Mouse (Mus musculus): ENCODE data around the gene Grap2.

Grap2 gene

DNA sequence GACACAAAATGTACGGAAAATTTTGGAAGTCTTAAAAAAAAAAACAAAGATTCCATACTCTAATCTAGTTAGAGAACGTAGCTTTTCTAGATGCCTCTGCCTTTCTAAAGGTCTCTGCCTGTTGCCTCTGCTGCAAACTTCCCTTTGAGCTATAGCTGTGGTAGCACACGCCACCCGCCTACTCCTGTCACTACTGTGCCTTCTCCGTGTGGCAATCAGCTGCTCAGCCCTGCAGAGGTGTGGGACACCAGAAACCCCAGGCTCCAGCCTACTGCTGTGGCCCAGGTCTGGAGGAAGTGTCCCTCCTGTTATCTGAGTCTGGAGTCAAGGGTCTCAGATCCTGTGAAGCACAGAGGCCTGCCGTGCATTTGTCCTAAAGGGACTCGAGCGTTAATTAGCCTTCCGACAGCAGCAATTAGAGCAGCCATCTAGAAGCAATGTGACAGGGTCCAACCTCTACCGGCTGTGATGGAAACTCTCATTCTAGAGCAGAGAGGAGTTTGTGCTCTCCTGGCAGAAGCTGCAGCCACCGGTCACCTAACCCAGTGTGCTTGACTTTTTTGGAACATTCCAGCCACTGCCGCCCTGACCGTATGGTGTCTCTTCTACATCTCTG is 64.5 kb downstream of the Grap2 start:
- DNase-seq (ENCODE audit: low spot score in 2 of 2), result no peak

DNA sequence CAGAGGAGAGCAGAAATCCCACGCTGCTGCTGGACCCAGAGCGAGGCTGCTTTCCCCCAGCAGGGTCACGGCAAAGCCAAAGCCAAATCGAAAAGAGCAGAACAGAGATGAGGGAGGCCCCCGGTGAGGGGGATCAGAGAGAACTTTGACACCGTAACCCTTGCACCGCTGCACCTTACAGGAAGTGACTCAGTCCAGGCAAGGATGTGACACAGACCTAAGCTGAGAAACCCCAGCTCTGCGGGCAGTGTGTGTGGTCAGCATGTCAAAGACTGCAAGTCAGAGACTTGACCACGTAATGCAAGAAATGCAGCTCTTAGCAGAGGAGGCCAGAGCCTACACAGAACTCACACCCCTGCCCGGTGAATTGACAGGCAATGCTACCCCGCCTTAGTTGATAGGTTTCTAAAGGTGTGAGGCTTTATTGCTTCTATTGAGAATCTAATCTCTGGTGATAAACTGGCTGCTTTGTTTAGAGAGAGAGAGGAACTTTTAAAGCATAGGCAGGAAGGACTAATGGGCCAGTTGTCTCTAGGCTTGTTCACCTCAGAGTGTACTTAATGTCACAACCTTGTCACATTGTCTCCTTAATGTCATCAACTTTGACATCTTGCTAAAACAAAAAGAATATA is 66.8 kb downstream of the Grap2 start:
- DNase-seq (ENCODE audit: low spot score in 2 of 2), result no peak

DNA sequence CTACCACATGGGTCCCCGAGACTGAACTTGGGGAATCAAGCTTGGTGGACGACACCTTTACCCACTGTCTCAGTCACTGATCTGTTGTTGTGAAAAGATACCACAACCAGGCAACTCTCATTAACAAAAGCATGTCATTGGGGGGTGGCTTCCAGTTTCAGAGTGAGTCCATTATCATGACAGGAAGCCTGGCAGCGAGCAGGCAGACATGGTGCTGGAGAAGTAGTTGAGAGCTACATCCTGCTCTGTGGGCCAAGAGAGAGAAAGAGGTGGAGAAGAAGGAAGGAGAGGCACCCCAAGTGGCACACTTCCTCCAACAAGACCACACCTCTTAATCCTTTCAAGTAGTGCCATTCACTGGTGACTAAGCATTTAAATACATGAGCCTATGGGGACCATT is 67.5 kb downstream of the Grap2 start:
- no peak for DNase-seq (ENCODE audit: low spot score in 2 of 2)

DNA sequence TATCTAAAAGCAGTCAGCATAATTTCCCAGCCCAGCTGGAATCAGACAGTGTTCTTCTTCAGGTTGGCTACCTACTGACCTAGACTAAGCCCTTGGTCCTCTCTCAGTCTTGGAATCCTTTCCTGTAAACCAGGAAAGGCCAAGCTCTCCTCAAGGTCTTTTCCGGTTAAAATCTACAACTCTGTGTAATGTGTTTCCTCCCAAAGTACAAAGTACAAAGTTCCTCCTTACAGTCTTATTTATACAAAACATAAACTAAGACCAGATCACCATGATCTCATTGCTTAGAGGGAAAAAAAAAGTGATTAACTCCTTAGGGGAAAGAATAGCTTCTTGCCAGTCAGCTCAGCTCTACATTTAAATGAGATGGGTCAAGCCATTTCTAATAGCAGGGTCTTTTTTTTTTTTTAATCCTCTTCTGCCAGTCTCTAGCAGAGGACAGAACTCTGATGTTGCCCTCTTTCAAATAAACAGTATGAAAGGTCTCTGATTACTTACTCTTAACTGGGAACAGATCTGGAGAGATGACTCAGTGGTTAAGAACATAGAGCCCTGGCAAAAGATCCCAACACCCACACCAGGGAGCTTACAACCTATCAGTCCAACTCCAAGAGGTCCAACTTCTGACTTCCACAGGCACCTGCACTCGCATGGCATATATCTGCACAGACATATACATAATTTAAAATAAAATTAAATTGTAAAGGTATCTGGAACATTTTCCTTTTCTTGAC is 69.5 kb downstream of the Grap2 start:
- no peak for DNase-seq (ENCODE audit: low spot score in 2 of 2)

DNA sequence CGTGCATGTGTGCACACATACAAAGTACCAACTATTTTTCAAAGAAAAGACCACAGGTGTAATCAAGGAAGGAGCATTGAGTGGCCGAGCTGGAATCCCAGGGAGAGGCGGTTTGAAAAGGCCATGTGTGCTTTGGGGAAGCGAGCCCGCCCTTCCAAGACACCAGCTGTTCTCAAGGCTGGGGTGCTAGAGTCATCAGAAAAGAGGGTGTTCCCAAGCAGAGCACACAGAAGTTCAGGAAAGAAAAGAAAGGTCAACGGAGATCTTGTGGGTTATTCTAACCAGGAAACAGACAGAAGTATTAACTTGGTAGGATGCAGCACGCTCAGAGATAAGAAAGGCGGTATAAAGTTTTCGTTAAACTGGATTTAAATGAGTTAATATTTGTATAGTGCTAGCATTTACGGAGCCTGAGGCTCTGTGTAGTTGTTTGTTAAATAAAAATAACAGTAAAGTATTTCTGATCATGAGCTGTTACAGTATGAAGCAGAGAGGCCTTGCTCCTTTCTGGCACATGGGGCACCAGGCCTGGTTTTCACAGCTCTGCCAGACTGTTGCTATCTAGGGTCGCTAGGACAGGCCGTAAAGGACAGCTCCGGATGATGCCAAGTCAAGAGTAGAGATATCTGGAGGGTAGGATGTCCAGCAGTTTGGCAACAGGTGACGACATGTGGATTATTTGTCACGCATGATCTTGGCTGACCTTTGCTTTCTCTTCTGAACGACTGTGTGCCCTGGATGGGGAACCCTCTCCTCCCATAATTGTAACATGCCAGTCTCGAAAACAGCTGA is 72.8 kb downstream of the Grap2 start:
- DNase-seq (ENCODE audit: low spot score in 2 of 2), result no peak

DNA sequence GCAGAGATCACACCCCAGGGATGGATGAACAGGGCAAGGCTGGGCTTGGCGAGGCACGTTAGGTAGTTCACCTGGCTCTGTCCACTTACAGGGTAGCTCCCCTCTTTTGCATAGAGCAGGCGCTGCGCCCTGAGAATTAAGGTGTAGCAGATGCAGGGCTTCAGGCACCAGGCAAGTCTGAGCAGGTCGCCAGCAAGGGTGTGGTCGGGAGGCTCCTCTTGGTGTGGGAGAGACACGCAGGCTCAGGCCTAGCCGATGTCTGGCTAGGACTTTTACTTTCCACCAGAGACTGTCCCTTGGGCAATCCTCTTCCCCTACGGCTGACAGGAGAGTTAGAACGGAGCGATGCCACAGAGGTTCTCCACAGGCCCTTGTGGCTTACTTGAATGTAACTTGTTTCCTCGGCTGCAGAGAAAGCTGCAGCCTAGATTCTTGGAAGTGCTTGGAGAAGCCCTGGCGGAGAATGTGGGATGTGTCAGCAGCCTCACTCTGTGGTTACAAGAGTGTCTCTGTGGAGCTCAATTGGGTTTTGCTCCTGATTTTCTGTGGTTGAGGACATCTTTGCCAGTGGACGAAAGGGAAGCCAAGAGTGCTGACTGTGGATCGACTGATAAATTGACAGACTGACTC is 76.7 kb downstream of the Grap2 start:
- DNase-seq (ENCODE audit: low spot score in 2 of 2), result no peak

DNA sequence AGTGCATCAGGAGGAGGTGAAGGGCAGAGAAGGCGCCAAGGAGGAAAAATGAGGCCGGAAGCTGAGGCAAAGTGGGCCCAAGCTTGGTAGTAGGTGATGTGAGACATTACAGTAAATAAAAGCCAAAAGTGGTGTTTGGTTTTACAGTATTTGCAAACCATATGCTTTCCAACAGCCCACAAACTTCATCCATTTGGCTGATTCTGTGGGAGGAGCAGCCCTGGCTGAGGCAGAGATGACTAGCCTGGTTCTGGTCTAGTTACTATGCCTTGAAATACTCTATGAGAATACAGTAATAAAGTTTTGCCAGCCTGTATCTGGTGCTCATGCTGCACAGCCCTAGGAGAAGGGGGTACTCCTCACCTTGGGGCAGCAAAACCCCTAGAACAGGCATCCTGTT is 78.0 kb downstream of the Grap2 start:
- DNase-seq (ENCODE audit: low spot score in 2 of 2), result no peak

DNA sequence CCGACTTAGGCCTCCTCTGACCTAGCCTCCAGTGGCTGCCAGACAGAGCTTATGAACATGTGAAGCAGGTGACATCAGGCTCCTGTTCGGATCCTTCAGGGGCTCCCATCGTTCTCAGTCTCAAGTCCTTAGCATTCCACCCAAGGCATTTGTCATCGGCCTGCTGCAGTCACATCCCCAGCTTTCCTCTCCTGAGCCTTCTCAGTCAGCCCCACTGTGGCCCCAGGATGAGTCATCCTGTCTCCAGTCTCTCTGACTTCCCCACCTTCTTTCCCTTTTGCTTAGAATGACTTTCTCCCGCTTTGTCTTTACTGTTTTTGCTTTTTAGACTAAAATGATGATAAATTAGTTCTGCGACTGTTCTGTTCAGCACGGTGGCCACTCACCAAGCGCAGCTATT is 81.5 kb downstream of the Grap2 start:
- no peak for DNase-seq (ENCODE audit: low spot score in 2 of 2)

DNA sequence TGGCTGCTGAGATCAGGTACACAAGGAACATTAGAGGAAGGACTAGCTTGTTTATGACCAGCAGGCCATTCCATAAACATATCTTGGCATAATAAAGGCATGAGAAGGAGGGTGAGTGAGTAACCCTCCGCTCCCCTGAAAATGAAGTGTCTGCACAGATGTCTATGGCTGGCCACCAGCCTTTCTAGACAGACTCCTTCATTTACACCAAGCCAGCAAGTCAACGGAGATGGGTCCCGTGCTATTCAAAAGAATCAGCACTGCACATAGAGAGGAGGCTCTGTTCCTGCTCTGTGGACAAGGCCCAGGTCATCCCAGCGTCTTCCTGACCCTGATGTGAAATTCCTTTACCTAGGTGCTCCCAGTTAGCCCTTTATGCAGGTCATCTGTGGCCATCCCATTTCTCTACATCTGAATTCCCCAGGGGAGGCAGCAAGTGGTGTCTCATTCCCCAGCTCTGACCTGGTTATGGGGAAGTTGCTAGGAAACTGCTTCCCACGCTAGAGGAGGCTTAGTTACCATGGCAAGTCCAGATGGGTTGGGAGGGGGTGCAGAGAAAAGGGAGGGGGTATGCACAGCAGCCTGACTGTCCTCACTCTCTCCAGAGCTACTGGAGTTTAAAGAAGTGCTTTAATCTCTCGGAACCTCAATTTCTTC is 86.5 kb downstream of the Grap2 start:
- DNase-seq (ENCODE audit: low spot score in 2 of 2), result peak; percentile 50 to 61

DNA sequence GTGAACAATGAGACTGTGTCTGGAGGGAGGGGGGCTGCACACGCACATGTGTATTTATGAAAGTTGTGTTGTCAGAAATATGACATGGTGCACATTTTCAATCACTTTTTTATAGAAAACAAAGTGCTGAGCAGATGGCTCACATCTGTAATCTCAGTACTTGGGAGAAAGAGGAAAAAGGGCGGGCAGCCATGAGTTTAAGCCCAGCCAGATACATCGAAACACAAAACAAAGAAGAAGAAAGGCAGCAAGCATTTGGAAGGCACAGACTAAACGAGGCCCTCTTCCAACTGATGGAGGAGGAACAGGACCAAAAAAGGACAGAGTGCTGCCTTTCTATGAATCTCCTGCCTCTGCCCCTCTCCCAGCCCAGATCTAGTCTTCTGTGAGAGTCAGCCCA is 88.6 kb downstream of the Grap2 start:
- DNase-seq (ENCODE audit: low spot score in 2 of 2), result no peak

DNA sequence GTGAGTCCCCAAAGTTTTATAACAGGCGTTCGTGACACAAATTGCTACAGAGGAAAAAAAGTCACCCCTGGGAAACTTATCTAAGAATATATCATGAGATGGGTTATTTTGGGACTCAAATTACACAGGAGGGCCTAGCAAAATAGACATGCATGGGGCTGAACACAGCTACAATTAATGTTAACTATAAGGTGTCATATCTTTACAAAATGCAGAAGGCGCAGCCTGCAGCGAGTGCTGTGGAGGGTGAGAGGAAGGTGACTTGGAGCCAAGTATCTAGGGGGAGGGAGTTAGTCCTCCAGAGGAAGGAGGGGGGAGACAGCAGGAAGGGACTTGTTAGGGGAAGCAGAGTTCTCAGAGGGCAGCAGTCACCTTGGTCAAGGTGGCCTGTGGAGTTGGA is 92.0 kb downstream of the Grap2 start:
- DNase-seq (ENCODE audit: low spot score in 2 of 2), result no peak

DNA sequence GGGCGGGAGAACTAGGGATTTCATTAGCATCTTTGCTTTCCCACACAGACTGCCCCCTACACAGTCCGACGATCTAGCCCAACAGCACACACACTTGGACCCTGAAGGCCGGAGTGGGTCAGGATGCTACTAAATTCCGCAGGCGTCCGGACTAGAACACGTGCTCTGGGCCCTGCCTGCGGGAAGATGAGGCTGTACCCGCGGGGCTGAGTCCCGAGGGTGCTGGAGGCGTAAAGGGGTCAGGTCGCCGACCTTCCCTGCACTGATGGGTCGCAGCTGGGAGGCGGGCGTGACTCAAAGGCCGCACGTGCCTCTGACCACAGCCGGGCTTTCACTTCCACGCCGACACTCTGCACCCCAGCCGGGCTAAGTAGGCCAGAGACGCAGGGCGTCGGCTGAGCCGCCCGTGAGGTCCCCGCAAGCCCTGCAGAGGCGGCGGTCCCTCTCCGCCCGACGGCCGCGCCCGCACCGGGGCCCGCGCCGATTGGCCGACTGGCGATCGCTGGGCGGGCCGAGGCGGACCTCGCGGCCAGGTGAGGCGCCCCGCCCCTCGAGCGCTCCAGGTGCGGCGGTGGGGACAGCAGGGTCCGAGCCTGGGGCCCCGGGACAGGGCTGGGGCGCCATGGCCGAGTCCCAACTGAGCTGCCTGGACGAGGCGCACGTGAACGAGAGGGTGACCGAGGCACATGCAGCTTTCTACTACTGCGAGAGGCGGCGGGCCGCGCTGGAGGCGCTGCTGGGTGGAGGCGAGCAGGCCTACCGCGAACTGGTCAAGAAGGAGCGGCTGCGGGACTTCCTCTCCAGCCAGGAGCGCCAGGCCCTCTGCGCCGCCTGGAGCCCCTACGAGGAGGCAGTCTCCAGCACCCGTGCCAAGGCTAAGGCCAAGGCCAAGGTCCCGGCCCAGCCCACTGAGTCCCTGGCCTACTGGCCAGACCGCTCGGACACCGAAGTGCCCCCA is 99.2 kb downstream of the Grap2 start, which contains the start of gene Fam83f:
Gene Fam83f (plus strand): TSS at position 553 of the 958 bp plus-strand sequence.
- DNase-seq (ENCODE audit: low spot score in 2 of 2), result no peak

DNA sequence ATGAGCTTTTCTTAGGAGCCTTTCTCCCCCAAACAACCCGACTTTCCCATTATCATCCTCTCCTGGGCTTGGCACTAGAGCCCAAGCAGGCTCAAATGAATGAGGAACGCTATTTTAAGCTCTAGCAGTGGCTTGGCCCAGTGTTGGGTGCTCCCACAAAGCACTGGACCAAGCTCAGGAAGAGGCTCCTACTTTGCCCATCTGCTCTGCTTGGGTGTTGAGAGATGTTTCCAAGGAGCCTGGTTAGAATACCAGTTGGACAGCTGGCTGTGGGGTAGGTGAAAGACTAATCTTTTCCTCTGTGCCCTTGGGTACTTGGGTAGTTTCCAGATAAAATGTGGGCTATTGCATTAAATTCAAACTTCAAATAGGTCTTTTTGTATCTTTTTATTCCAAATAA is 100.4 kb downstream of the Grap2 start:
- DNase-seq (ENCODE audit: low spot score in 2 of 2), result no peak

DNA sequence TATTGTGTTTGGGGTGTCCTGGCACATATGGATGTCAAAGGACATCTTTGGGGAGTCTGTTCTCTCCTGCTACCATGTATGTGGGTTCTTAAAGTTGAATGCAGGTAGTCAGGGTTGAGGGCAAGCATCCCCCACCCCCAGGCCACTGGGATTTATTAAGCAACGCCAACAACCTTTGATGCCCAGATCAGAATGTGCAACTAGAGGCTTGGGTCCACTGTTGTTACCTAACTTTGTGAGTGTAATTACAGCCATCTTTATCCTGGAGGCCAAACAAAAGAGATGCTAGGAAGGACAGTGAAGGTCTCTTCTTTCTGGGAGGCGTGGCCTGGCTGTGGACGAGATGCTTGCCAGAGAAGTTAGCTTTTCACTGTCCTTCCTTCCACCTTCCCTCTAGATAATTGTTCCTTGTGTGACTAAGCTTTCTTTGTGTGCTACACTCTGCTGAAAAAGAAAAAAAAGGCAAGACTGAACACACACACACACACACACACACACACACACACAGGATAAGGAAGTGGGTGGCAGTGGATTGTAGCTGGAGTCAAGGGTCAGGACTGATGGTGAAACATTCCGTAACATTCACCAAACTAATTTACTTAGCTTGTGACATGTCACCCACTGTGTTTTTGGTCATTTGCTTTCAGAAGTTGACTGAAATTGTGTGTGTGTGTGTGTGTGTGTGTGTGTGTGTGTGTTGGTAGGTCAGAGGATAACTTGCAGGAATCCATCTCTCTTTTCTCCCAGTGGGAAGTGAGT is 101.1 kb downstream of the Grap2 start:
- DNase-seq (ENCODE audit: low spot score in 2 of 2), result no peak

DNA sequence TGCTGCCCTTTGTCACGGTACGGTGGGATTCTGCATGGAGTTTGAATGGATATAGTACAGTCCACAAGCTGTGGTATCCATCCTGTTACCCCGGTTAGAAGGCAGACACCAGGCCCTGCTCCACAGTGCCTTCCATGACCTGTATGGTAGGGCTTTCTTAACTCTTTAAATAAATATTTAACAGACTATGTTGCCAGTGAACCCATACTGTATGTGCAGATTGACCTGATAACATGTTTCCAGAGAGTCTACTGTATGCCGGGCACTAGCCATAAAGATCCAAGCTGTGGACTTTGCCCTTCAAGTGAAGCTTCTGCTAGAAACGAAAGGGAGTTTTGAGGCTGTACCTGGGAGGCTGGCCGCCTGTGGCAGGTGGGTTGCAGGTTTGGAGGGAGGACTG is 102.3 kb downstream of the Grap2 start:
- no peak for DNase-seq (ENCODE audit: low spot score in 2 of 2)

DNA sequence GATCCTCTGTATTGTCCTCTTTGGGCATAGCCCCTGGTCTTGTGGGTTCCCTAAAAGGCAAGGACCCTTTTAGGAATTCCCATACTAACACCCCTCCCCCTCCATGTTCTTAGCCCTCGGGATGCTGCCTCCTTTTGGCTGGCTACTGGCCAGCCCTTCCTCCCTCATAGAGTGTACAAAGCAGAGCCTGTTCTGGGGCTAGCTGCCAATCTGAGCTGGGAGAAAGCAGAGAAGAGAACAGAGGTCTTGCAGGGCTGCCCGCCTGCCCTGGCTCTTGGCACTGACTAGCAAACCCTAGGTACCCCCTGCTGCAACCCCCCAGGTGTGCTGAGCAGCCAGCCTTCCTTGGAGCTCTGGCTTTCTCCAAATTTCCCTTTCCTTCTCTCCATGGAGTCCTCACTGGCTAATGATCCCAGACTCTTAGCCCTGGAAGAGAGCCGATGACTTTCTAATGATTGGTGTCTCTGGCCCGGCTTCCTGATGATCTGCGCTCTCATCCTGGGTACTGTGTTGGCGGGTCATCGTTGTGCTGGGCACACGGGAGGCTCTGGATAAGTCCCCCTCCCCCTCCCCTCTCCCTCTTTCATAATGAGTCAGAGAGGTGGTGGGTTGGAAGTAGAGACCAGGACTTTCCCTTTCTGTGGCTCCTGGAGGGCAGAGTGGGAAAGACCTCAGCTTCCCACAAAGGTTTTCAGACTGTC is 107.3 kb downstream of the Grap2 start:
- DNase-seq (ENCODE audit: low spot score in 2 of 2), result no peak

DNA sequence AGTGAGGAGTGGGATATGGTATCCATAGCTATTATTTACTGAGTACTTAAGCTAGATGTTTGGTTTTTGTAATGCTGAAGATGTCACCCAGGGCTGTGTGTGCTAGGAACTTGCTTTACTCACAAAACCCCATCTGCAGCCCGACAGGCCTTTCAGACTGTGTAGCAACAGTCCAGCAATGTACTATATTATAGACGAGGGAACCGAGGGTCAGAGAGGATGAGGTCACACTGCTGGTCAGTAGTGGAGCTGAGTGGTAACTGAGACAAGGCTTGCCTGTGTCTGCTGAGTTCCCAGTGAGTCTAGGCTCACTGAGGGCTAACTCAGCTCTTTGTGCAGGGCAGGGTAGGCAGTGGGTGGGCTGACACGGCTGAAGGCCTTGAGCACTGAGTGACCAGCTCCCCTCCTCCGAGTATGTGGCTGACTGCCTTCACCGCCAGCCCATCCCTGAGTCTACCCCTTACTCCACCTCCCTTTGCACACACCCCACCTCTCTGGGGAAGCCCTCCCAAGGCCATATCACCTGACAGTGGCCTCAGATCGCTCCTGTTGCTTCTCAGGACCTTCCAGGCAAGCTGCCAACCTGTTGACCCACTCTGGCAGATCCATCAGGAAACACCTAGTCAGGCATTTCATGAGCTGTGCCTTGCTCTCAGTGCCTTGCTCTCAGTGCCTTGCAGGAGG is 108.1 kb downstream of the Grap2 start:
- DNase-seq (ENCODE audit: low spot score in 2 of 2), result no peak

DNA sequence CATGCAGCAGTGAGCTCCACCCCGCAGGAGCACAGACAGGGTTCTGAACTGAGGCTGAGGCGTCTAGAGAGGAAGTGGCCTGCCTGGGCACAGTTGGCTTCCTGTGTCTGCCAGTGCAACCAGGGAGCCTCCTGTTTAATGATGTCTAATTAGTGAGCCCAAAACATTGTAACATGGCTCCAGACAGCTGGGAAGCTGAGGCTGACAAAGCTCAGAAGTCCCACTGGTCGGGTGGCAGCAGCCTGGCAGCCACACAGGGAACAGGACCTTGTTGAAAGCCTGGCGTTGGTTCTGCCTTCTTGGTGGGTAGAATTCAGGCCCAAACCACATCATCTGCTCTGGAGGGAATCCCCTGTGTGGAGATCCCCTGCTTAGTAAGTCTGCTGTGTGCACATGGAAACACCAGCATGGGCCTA is 109.1 kb downstream of the Grap2 start:
- DNase-seq (ENCODE audit: low spot score in 2 of 2), result no peak
